Comparison of ENCODE assay signal across 8 mouse cellular contexts in the genomic region with DNA sequence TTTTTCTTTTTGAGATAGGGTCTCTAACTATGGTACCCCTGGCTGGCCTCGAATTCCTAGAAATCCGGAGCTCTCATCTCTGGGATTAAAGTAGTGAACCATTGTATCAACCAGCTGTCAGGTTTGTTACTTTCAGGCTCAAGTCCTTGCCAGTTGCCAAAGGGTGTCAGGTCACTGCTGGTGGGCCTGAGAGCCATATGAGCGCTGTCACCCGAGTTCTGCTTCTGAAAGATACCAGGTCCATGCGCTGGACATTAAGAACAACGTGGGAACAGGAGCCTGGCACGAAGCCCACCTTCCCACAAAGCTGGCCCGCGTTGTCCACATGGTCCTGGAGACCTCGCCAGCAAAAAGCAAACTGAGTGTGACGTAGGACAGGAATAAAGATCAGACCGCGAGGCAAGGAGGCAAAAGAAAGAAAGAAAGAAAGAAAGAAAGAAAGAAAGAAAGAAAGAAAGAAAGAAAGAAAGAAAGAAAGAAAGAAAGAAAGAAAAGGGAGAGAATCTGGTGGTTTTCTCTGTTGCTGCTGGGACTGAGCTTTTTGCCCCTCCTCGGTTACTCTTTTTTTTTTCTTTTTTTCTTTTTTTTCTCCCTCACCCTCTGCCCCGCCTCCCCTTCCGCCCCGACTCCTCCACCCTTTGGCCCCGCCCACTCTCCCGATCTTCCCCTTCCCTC. TPM values are rescaled to one million over a fixed set of nuclear protein-coding genes. Genes with fewer than 3 reads are reported as not detected.
DNase-seq lines count a peak whose midpoint lies in the region; ATAC-seq lines count a peak whose summit lies in the region.

No protein-coding gene starts in this region.

- H3K9ac ChIP-seq in intestine, embryonic 15.5 days, result peak overlapping the region; percentile 41
- peak overlapping the region; percentile 48; the same call in 1 of the 2 replicates for H3K9ac ChIP-seq in midbrain, embryonic 12.5 days (replicated peaks)
- H3K9ac ChIP-seq in stomach, embryonic 14.5 days (replicated peaks; ENCODE audit: low read depth, low read length), result 0 out of 2 replicates have a peak overlapping the region, but pooled peaks have one; percentile 11

- intact Hi-C loops in gastrocnemius, postnatal 14 days (cut with DNase I; ENCODE audit: low total_unique reads), result no loop called here

- no peaks in the 10 kb centered on the region for H3K9me3 ChIP-seq in intestine, embryonic 15.5 days
- H3K9me3 ChIP-seq in limb, embryonic 10.5 days (replicated peaks), result no peaks in the 10 kb centered on the region
- H3K9me3 ChIP-seq in midbrain, embryonic 12.5 days, result no peaks in the 10 kb centered on the region
- H3K9me3 ChIP-seq in stomach, embryonic 14.5 days (ENCODE audit: control insufficient read depth, low read depth, low read length), result no peaks in the 10 kb centered on the region

- peak; percentile 61 for DNase-seq in cerebellum, adult 11 months
- DNase-seq in embryo, embryonic 10 days (ENCODE audit: low spot score), result peak; percentile 58
- peak; percentile 67 for DNase-seq in gastrocnemius, postnatal 14 days
- DNase-seq in limb, embryonic 10.5 days (ENCODE audit: low spot score), result peak; percentile 57

- ATAC-seq in cerebellum, adult (ENCODE audit: insufficient number of reproducible peaks, low FRiP score, low TSS enrichment), result no peak
- peak; percentile 26 for ATAC-seq in intestine, embryonic 15.5 days
- ATAC-seq in midbrain, embryonic 12.5 days (ENCODE audit: low FRiP score, low read depth), result no peak
- ATAC-seq in stomach, embryonic 14.5 days (ENCODE audit: insufficient number of reproducible peaks, insufficient read depth, low FRiP score, low read depth), result peak; percentile 16; the same call in 1 of the 2 replicates

- no peaks in the 10 kb centered on the region for H3K27me3 ChIP-seq in intestine, embryonic 15.5 days (replicated peaks)
- no peaks in the 10 kb centered on the region for H3K27me3 ChIP-seq in limb, embryonic 10.5 days (ENCODE audit: low read depth, poor library complexity, severe bottlenecking)
- no peaks in the 10 kb centered on the region for H3K27me3 ChIP-seq in midbrain, embryonic 12.5 days
- no peaks in the 10 kb centered on the region for H3K27me3 ChIP-seq in stomach, embryonic 14.5 days (ENCODE audit: control insufficient read depth, insufficient read depth, low read length)

- H3K4me1 ChIP-seq in intestine, embryonic 15.5 days (replicated peaks), result peaks cover 44% of the 10 kb centered on the region
- peaks cover 47% of the 10 kb centered on the region for H3K4me1 ChIP-seq in limb, embryonic 10.5 days
- H3K4me1 ChIP-seq in midbrain, embryonic 12.5 days, result peaks cover 33% of the 10 kb centered on the region
- peaks cover 37% of the 10 kb centered on the region for H3K4me1 ChIP-seq in stomach, embryonic 14.5 days (ENCODE audit: control insufficient read depth, insufficient read depth, low read length)

- peak overlapping the region; percentile 92 for H3K4me3 ChIP-seq in intestine, embryonic 15.5 days (replicated peaks)
- peak overlapping the region; percentile 82 for H3K4me3 ChIP-seq in limb, embryonic 10.5 days
- H3K4me3 ChIP-seq in midbrain, embryonic 12.5 days, result peak overlapping the region; percentile 85
- peak overlapping the region; percentile 54 for H3K4me3 ChIP-seq in stomach, embryonic 14.5 days (ENCODE audit: low read depth, low read length)

- H3K4me2 ChIP-seq in intestine, embryonic 15.5 days (replicated peaks), result peak overlapping the region; percentile 81
- H3K4me2 ChIP-seq in midbrain, embryonic 12.5 days (replicated peaks), result peak overlapping the region; percentile 75
- peak overlapping the region; percentile 47 for H3K4me2 ChIP-seq in stomach, embryonic 14.5 days (replicated peaks; ENCODE audit: low read depth, low read length)

- H3K27ac ChIP-seq in intestine, embryonic 15.5 days, result peak overlapping the region; percentile 88
- H3K27ac ChIP-seq in limb, embryonic 10.5 days, result peak overlapping the region; percentile 86
- peak overlapping the region; percentile 92 for H3K27ac ChIP-seq in midbrain, embryonic 12.5 days (replicated peaks)
- peak overlapping the region; percentile 84 for H3K27ac ChIP-seq in stomach, embryonic 14.5 days (ENCODE audit: low read length)

- H3K36me3 ChIP-seq in intestine, embryonic 15.5 days, result peaks cover 20% of the 10 kb centered on the region; the same call in 1 of the 2 replicates
- peaks cover 44% of the 10 kb centered on the region for H3K36me3 ChIP-seq in limb, embryonic 10.5 days
- peaks cover 33% of the 10 kb centered on the region for H3K36me3 ChIP-seq in midbrain, embryonic 12.5 days
- peaks cover 28% of the 10 kb centered on the region; the same call in 1 of the 2 replicates for H3K36me3 ChIP-seq in stomach, embryonic 14.5 days (ENCODE audit: control insufficient read depth, insufficient read depth, low read length)

- WGBS in intestine, embryonic 15.5 days, result under 1% methylated on average over 19 of the region's 19 CpGs
- WGBS in limb, embryonic 10.5 days, result 5% methylated on average over 19 of the region's 19 CpGs
- WGBS in midbrain, embryonic 12.5 days, result 3% methylated on average over 18 of the region's 19 CpGs
- 1% methylated on average over 19 of the region's 19 CpGs for WGBS in stomach, embryonic 14.5 days

RNA-seq across cellular contexts. Expression of a gene that starts 0.7 kb away (rescaled TPM):
- total RNA-seq in gastrocnemius, postnatal 14 days (2021), result 10 to 100 TPM; 14.5 to 19.6 TPM
- polyA plus RNA-seq in intestine, embryonic 15.5 days (2015; fragmentation: Nextera tagmentation; extraction: Ambion mirVana), result 91.6 and 93.4 TPM in 2 replicates
- polyA plus RNA-seq in limb, embryonic 10.5 days (2016; fragmentation: Nextera tagmentation; extraction: Ambion mirVana), result 116 and 119 TPM in 2 replicates
- polyA plus RNA-seq in midbrain, embryonic 12.5 days (2016; fragmentation: Nextera tagmentation; extraction: Ambion mirVana), result 92.5 and 96.6 TPM in 2 replicates
- polyA plus RNA-seq in stomach, embryonic 14.5 days (2014; fragmentation: Nextera tagmentation; extraction: Ambion mirVana), result 78.4 and 83.8 TPM in 2 replicates

RNA-seq across cellular contexts. Expression of a gene that starts 38.4 kb away (rescaled TPM):
- total RNA-seq in gastrocnemius, postnatal 14 days (2021), result 1 to 10 TPM; 4.6 to 4.7 TPM
- polyA plus RNA-seq in intestine, embryonic 15.5 days (2015; fragmentation: Nextera tagmentation; extraction: Ambion mirVana), result 7.0 and 7.2 TPM in 2 replicates
- 12.2 and 13.6 TPM in 2 replicates for polyA plus RNA-seq in limb, embryonic 10.5 days (2016; fragmentation: Nextera tagmentation; extraction: Ambion mirVana)
- 15.4 and 17.1 TPM in 2 replicates for polyA plus RNA-seq in midbrain, embryonic 12.5 days (2016; fragmentation: Nextera tagmentation; extraction: Ambion mirVana)
- 10.4 TPM in 2 replicates for polyA plus RNA-seq in stomach, embryonic 14.5 days (2014; fragmentation: Nextera tagmentation; extraction: Ambion mirVana)

Comparison
In these comparisons a context has a peak if more than half of its experiments do, and no peak if none do; other contexts are left out.
1. ATAC-seq: peak in intestine, embryonic 15.5 days (single experiment) and stomach, embryonic 14.5 days (single experiment); none in cerebellum, adult (single experiment) and midbrain, embryonic 12.5 days (single experiment).
2. Peak in every context shown above with its lines, with median percentiles within 50 percentile points of each other: DNase-seq, H3K27ac ChIP-seq, H3K4me2 ChIP-seq, H3K4me3 ChIP-seq and H3K9ac ChIP-seq.